20 mouse cellular contexts compared by ENCODE assay signal in genomic region chr7:28674994-28675393, GRCm38 (mm10). TPM values are rescaled to one million over a fixed set of nuclear protein-coding genes. Genes with fewer than 3 reads are reported as not detected.
DNase-seq lines count a peak whose midpoint lies in the region; ATAC-seq and TF ChIP-seq lines count a peak whose summit lies in the region.
"Had no signal": no experiment of that assay in that cellular context is flagged by ENCODE, and none has a peak within 500 bp of the region (broad histone marks: within the 10 kb centered on the region; RNA-seq: fewer than 3 reads in every experiment).

No protein-coding gene starts in this region.

- H3K4me3 ChIP-seq in thymus, adult 2 months (ENCODE audit: control insufficient read depth, insufficient read depth, low read length), result no peak overlapping the region
- H3K4me3 ChIP-seq in ES-E14 (ENCODE audit: insufficient read depth in 1 of 2, low read depth in 1 of 2, low read length in 2 of 2, poor library complexity in 1 of 2, severe bottlenecking in 1 of 2), result peak overlapping the region; percentile 34 to 45
- H3K4me3 ChIP-seq in bone marrow macrophage, adult 2 months (ENCODE audit: insufficient read depth, low read length), result peak overlapping the region; percentile 39
- no peak overlapping the region for H3K4me3 ChIP-seq in heart, embryonic 12.5 days
- H3K4me3 ChIP-seq: hindbrain, embryonic 15.5 days; limb, embryonic 13.5 days; myocyte; neural tube, embryonic 15.5 days had no signal

- TF ChIP-seq POLR2A in thymus, adult 2 months (IDR thresholded peaks at IDR 0.05; ENCODE audit: control insufficient read depth, extremely low read depth, insufficient read depth, low read length, poor library complexity), result no peak
- no peak for TF ChIP-seq POLR2A in bone marrow macrophage, adult 2 months (IDR thresholded peaks at IDR 0.05; ENCODE audit: borderline replicate concordance, low read depth, low read length)

- H3K4me1 ChIP-seq in thymus, adult 2 months (replicated peaks; ENCODE audit: control insufficient read depth, insufficient read depth, low read length), result peaks cover 24% of the 10 kb centered on the region
- H3K4me1 ChIP-seq in ES-E14 (ENCODE audit: control insufficient read depth in 2 of 2, insufficient read depth in 2 of 2, low read length in 2 of 2, poor library complexity in 1 of 2), result peaks cover 6 to 21% of the 10 kb centered on the region in 2 experiments
- peaks cover 10% of the 10 kb centered on the region for H3K4me1 ChIP-seq in bone marrow macrophage, adult 2 months (ENCODE audit: control insufficient read depth, insufficient read depth, low read length)
- H3K4me1 ChIP-seq in heart, embryonic 12.5 days (replicated peaks), result peaks cover 8% of the 10 kb centered on the region; the same call in 1 of the 2 replicates
- H3K4me1 ChIP-seq: hindbrain, embryonic 15.5 days; limb, embryonic 13.5 days; neural tube, embryonic 15.5 days had no signal

- no peak for ATAC-seq in heart, embryonic 12.5 days (ENCODE audit: insufficient number of reproducible peaks, low FRiP score)

- H3K27me3 ChIP-seq in thymus, adult 2 months (ENCODE audit: control insufficient read depth, insufficient read depth, low read length), result no peaks in the 10 kb centered on the region
- H3K27me3 ChIP-seq in heart, embryonic 12.5 days (replicated peaks), result no peaks in the 10 kb centered on the region
- H3K27me3 ChIP-seq: hindbrain, embryonic 15.5 days; limb, embryonic 13.5 days; neural tube, embryonic 15.5 days had no signal

- H3K4me2 ChIP-seq in heart, embryonic 12.5 days, result no peak overlapping the region
- H3K4me2 ChIP-seq: heart, embryonic 11.5 days; hindbrain, embryonic 15.5 days; limb, embryonic 13.5 days; neural tube, embryonic 15.5 days had no signal

- no peak for TF ChIP-seq CTCF in thymus, adult 2 months (IDR thresholded peaks at IDR 0.05; ENCODE audit: borderline replicate concordance, control insufficient read depth, extremely low read depth, insufficient read depth, low read length, poor library complexity)
- no peak for TF ChIP-seq CTCF in bone marrow macrophage, adult 2 months (IDR thresholded peaks at IDR 0.05; ENCODE audit: low read depth, low read length)

- no peaks in the 10 kb centered on the region for H3K9me3 ChIP-seq in ES-E14 (ENCODE audit: control insufficient read depth, insufficient read depth, low read depth, low read length)
- 0 out of 2 replicates have a peak, but pooled peaks cover 3% of the 10 kb centered on the region for H3K9me3 ChIP-seq in heart, embryonic 12.5 days (replicated peaks)
- H3K9me3 ChIP-seq: hindbrain, embryonic 15.5 days; limb, embryonic 13.5 days; neural tube, embryonic 15.5 days had no signal

- H3K9ac ChIP-seq in ES-E14 (ENCODE audit: insufficient read depth, low read depth, low read length, poor library complexity, severe bottlenecking), result peak overlapping the region; percentile 13; the same call in 1 of the 2 replicates
- H3K9ac ChIP-seq in heart, embryonic 12.5 days, result no peak overlapping the region
- H3K9ac ChIP-seq: hindbrain, embryonic 15.5 days; limb, embryonic 13.5 days; neural tube, embryonic 15.5 days had no signal

- WGBS in thymus, adult 2 months, result 64% methylated on average over 9 of the region's 9 CpGs
- WGBS in heart, embryonic 12.5 days, result 57% methylated on average over 9 of the region's 9 CpGs

- no peak for DNase-seq in thymus, adult 2 months
- DNase-seq in thymus, adult 18-20 months, result no peak
- DNase-seq in ES-E14 (ENCODE audit: low read depth, low spot score), result no peak
- DNase-seq in right cerebral cortex, postnatal 14 days, result no peak
- DNase-seq in cerebellum, postnatal 14 days, result no peak
- DNase-seq: lung, adult 2 months; thymus, postnatal 14 days had no signal

- in situ Hi-C loops in ES-E14 (cut with MboI; ENCODE audit: low sequenced_read_pairs in 2 of 2, unreplicated experiment in 2 of 2), result no loop called here

- H3K27ac ChIP-seq in thymus, adult 2 months (ENCODE audit: control insufficient read depth, insufficient read depth, low read length), result peak overlapping the region; percentile 1; the same call in 1 of the 2 replicates
- peak overlapping the region; percentile 76; the same call in 1 of the 2 replicates for H3K27ac ChIP-seq in ES-E14 (ENCODE audit: insufficient read depth, low read depth, low read length, poor library complexity, severe bottlenecking)
- H3K27ac ChIP-seq in bone marrow macrophage, adult 2 months (ENCODE audit: insufficient read depth, low read depth, low read length), result no peak overlapping the region
- no peak overlapping the region for H3K27ac ChIP-seq in heart, embryonic 12.5 days (ENCODE audit: poor library complexity, severe bottlenecking)
- H3K27ac ChIP-seq: hindbrain, embryonic 15.5 days; limb, embryonic 13.5 days; neural tube, embryonic 15.5 days had no signal

- no peaks in the 10 kb centered on the region for H3K36me3 ChIP-seq in thymus, adult 2 months (ENCODE audit: control insufficient read depth, insufficient read depth, low read length)
- H3K36me3 ChIP-seq in ES-E14 (ENCODE audit: control insufficient read depth, insufficient read depth, low read length, poor library complexity, severe bottlenecking), result no peaks in the 10 kb centered on the region
- no peaks in the 10 kb centered on the region for H3K36me3 ChIP-seq in heart, embryonic 12.5 days
- H3K36me3 ChIP-seq: hindbrain, embryonic 15.5 days; limb, embryonic 13.5 days; neural tube, embryonic 15.5 days had no signal

TF ChIP-seq in ES-E14, 5 proteins besides CTCF, POLR2A, EP300 and RAD21:
- TF ChIP-seq MAFK (IDR thresholded peaks at IDR 0.05; ENCODE audit: insufficient read depth, low read depth, low read length), result no peak
- no peak for TF ChIP-seq HCFC1 (IDR thresholded peaks at IDR 0.05; ENCODE audit: borderline replicate concordance, insufficient read depth, low read length)
- no peak for TF ChIP-seq ZC3H11A (IDR thresholded peaks at IDR 0.05; ENCODE audit: borderline replicate concordance, low read depth, low read length)
- TF ChIP-seq ZNF384 (IDR thresholded peaks at IDR 0.05; ENCODE audit: low read depth, low read length), result no peak
- no peak for TF ChIP-seq CHD2 (IDR thresholded peaks at IDR 0.05; ENCODE audit: low read depth, low read length)

RNA-seq across cellular contexts. Expression of gene Fbxo27, which starts 17.7 kb away (rescaled TPM):
- 19.1 and 26.5 TPM in 2 replicates for polyA plus RNA-seq in thymus, adult 2 months (2012; rRNA removed)
- 5.8 and 5.9 TPM in 2 replicates for total RNA-seq in ES-E14 (2012; rRNA removed)
- polyA plus RNA-seq in bone marrow macrophage, adult 2 months (2012; ENCODE audit: insufficient read depth, insufficient read length, missing spikeins), result not detected in 2 replicates
- polyA plus RNA-seq in heart, embryonic 12.5 days (2016; fragmentation: Nextera tagmentation; extraction: Ambion mirVana), result 3.4 and 4.7 TPM in 2 replicates
- polyA plus RNA-seq: myocyte had no signal

RNA-seq across cellular contexts. Expression of gene Fbxo17, which starts 41.6 kb away (rescaled TPM):
- 5.0 and 6.2 TPM in 2 replicates for polyA plus RNA-seq in thymus, adult 2 months (2012; rRNA removed)
- 5.9 and 6.6 TPM in 2 replicates for total RNA-seq in ES-E14 (2012; rRNA removed)
- 0.47 and 0.92 TPM in 2 replicates for polyA plus RNA-seq in bone marrow macrophage, adult 2 months (2012; ENCODE audit: insufficient read depth, insufficient read length, missing spikeins)
- polyA plus RNA-seq in heart, embryonic 12.5 days (2016; fragmentation: Nextera tagmentation; extraction: Ambion mirVana), result 9.9 and 10.4 TPM in 2 replicates

RNA-seq across cellular contexts. Expression of gene Acp7, which starts 43.9 kb away (rescaled TPM):
- polyA plus RNA-seq in thymus, adult 2 months (2012; rRNA removed), result 0.69 and 0.92 TPM in 2 replicates
- total RNA-seq in ES-E14 (2012; rRNA removed), result 1.6 and 2.5 TPM in 2 replicates
- not detected in 2 replicates for polyA plus RNA-seq in bone marrow macrophage, adult 2 months (2012; ENCODE audit: insufficient read depth, insufficient read length, missing spikeins)
- polyA plus RNA-seq in heart, embryonic 12.5 days (2016; fragmentation: Nextera tagmentation; extraction: Ambion mirVana), result not detected in 2 replicates
- total RNA-seq: adrenal gland, postnatal 4 days; gastrocnemius, postnatal 14 days; heart, postnatal 36 days had no signal
- polyA plus RNA-seq: forebrain, embryonic 11.5 days; heart, embryonic 11.5 days; limb, embryonic 13.5 days; midbrain, embryonic 14.5 days; myocyte; stomach, embryonic 14.5 days had no signal

Comparison
In these comparisons a context has a peak if more than half of its experiments do, and no peak if none do; other contexts are left out.
1. H3K27ac ChIP-seq: peak in thymus, adult 2 months (single experiment) and ES-E14 (single experiment); none in bone marrow macrophage, adult 2 months (single experiment) and heart, embryonic 12.5 days (single experiment).
2. H3K4me3 ChIP-seq: peak in ES-E14 (2 of 2) and bone marrow macrophage, adult 2 months (single experiment); none in thymus, adult 2 months (single experiment) and heart, embryonic 12.5 days (single experiment).